Mouse (Mus musculus): Measurements from ENCODE around the gene Gm382. TPM values are rescaled to one million over a fixed set of nuclear protein-coding genes. Genes with fewer than 3 reads are reported as not detected.

The Gm382 gene
- not detected in 2 replicates for polyA plus RNA-seq (2012; rRNA removed)

DNA sequence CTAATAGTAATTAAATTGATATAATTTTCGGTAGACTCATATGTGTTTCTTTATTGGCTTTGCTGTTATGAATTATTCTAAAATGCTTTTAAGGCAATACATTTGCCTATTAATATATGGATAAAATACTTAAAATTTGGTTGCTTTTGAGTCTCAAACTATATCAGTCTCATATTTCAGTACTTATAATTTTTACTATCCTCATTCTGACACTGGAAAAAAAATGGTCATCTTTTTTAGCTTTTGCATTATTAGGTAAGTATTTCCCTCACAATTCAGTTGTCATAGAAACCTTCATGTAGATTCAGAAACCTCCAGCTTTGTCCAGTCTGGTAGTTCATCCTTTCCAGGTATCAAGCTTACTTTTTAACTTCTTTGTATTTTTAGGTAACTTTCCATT, at the start of gene Gm382:
Gene Gm382, plus strand, starts transcription at position 301 of the 400 bp plus-strand sequence.
- no peak for TF ChIP-seq POLR2A (IDR thresholded peaks at IDR 0.05; ENCODE audit: extremely low read depth, insufficient read depth, low read length)
- TF ChIP-seq CTCF (IDR thresholded peaks at IDR 0.05; ENCODE audit: extremely low read depth, insufficient read depth, low read length) = no peak
- H3K4me3 ChIP-seq (ENCODE audit: insufficient read depth, low read length) = no peak within 1 kb of the TSS
- no peaks in the 10 kb centered on the region for H3K4me1 ChIP-seq (ENCODE audit: control insufficient read depth, insufficient read depth, low read length)
- H3K27ac ChIP-seq (ENCODE audit: insufficient read depth, low read length) = no peak within 1 kb of the TSS

DNA sequence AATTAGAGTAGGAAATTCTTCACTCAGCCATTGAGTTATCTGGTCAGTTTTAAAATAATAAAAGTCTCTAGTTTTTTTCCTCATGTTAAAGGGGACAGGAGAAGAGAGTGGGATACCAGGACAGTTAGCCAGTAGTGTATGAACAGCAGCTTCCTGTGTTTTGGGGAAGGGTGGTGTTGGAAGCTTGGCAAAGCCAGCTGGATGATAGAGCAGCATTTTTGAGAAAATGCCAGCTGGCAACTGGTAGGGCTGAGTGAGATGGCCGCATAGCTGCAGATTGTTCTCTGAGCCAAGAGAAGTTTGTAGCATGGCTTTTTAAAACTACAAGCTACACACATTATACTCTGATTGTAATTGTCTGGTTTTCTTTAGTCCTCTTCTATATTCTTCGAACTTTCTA, 30.4 kb downstream of the Gm382 start:
- no peaks in the 10 kb centered on the region for H3K4me1 ChIP-seq (ENCODE audit: control insufficient read depth, insufficient read depth, low read length)
- H3K4me3 ChIP-seq (ENCODE audit: insufficient read depth, low read length) = no peak overlapping the region
- TF ChIP-seq POLR2A (IDR thresholded peaks at IDR 0.05; ENCODE audit: extremely low read depth, insufficient read depth, low read length) (no peak), CTCF (IDR thresholded peaks at IDR 0.05; ENCODE audit: extremely low read depth, insufficient read depth, low read length) (no peak)
- H3K27ac ChIP-seq (ENCODE audit: insufficient read depth, low read length) = no peak overlapping the region

DNA sequence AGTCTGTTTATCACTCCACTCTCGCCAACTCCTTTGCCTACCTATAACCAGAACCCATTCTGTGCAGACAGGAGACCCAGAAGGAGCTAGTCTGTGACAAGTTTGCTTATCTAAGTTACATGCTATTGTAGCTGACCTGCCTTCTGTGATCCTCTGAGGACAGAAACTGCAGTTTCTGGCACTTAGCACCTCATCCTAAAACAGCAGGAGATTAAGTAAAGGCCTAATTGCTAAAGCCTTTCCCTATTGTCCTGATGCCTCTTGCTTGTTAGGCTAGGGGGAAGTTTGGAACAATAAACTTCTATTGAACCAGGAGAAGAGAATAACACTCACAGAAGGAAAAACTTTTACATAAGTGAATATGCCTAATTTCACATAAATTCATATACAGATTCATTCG, 51.5 kb downstream of the Gm382 start:
- TF ChIP-seq CTCF (IDR thresholded peaks at IDR 0.05; ENCODE audit: extremely low read depth, insufficient read depth, low read length) = no peak
- no peak for TF ChIP-seq POLR2A (IDR thresholded peaks at IDR 0.05; ENCODE audit: extremely low read depth, insufficient read depth, low read length)
- Histone ChIP-seq H3K4me1 (ENCODE audit: control insufficient read depth, insufficient read depth, low read length) (no peaks in the 10 kb centered on the region), H3K4me3 (ENCODE audit: insufficient read depth, low read length) (no peak overlapping the region), H3K27ac (ENCODE audit: insufficient read depth, low read length) (no peak overlapping the region)

DNA sequence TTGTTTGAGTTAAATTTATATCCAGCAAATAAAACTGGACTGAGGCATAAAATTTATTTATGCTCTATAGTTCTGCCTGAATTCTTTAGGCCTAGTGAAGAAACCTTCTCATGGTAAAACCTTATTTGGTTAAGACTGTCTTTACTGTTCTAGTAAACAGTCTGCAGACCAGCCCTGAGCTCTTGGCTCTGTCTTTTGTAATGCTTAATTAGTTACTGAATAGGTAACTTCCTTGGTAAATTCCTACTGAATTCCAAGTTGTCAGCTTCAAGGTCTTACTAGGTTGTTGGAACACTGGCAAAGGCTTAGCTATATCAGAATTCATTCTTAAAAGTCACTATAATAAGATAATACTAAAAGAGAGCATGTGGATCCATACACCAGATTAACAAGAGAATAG, 53.3 kb downstream of the Gm382 start:
- no peak overlapping the region for H3K4me3 ChIP-seq (ENCODE audit: insufficient read depth, low read length)
- H3K4me1 ChIP-seq (ENCODE audit: control insufficient read depth, insufficient read depth, low read length) = no peaks in the 10 kb centered on the region
- no peak overlapping the region for H3K27ac ChIP-seq (ENCODE audit: insufficient read depth, low read length)
- TF ChIP-seq CTCF (IDR thresholded peaks at IDR 0.05; ENCODE audit: extremely low read depth, insufficient read depth, low read length) (no peak), POLR2A (IDR thresholded peaks at IDR 0.05; ENCODE audit: extremely low read depth, insufficient read depth, low read length) (no peak)

DNA sequence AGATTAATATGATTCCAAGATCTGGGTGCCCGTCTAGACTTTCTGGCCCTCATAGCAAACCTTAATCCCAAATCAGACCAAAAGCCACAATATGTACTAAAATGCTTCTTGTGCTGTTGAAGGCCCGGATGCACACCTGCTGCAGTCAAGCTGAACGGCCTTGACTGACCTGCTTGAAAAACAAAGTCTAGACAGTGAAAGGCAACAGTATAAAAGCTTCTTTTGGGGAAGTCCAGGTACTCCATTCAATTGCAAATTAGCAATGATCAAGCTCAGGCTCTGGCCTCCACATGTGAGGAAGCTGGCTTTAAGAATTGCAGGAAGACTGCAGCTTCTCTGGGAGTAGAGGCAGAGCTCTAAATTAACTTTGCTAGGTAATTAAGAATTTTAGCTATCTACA, 54.2 kb downstream of the Gm382 start:
- TF ChIP-seq POLR2A (IDR thresholded peaks at IDR 0.05; ENCODE audit: extremely low read depth, insufficient read depth, low read length) (no peak), CTCF (IDR thresholded peaks at IDR 0.05; ENCODE audit: extremely low read depth, insufficient read depth, low read length) (no peak)
- H3K4me1 ChIP-seq (ENCODE audit: control insufficient read depth, insufficient read depth, low read length) = no peaks in the 10 kb centered on the region
- H3K4me3 ChIP-seq (ENCODE audit: insufficient read depth, low read length) = no peak overlapping the region
- H3K27ac ChIP-seq (ENCODE audit: insufficient read depth, low read length) = no peak overlapping the region

DNA sequence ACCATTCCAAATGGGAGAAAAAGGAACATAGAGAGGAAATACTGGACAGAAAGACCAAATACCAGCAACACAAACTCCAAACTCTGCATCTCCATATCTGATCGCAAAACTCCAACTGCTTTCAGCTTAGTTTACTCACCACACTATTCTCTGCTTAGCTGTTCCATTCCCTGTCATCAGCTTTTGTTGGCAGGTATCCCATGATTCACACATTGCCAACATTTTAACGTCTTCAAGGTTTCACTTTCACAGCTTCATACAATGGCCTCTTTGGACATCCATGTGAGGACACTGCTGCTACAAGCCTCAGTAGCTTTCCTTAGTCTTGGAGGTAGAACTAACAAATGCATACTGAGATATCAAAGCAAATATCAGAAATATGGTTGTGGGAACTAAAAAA, 64.6 kb downstream of the Gm382 start:
- no peak for TF ChIP-seq CTCF (IDR thresholded peaks at IDR 0.05; ENCODE audit: extremely low read depth, insufficient read depth, low read length)

More for the DNA sequence above, 64.6 kb downstream of the Gm382 start:
- Histone ChIP-seq H3K4me3 (ENCODE audit: insufficient read depth, low read length) (no peak overlapping the region), H3K27ac (ENCODE audit: insufficient read depth, low read length) (no peak overlapping the region), H3K4me1 (ENCODE audit: control insufficient read depth, insufficient read depth, low read length) (no peaks in the 10 kb centered on the region)

Other genes starting within 250 kb of the Gm382 start
- gene 4932411N23Rik, start 224.1 kb upstream of the Gm382 start, polyA plus RNA-seq (2012; rRNA removed) = not detected in 2 replicates